Mouse (Mus musculus) spleen, adult 2 months (tissue): ENCODE data around the gene Ahr.

ENCODE experiments used
- CTCF ChIP-seq: fragments of 200-500 bp; IDR thresholded peaks from 2 replicates; pipeline ENCODE4 v1.5.1; 2011; ENCODE audit warnings: mild to moderate bottlenecking, inconsistent platforms; ENCODE audit not compliant: insufficient read depth, insufficient read length, insufficient replicate concordance; ENCODE audit errors: extremely low read depth
- POLR2A ChIP-seq: fragments of 200-500 bp; IDR thresholded peaks from 2 replicates; pipeline ENCODE4 v1.6.1; 2011; ENCODE audit warnings: low read depth, low read length, inconsistent platforms

DNA sequence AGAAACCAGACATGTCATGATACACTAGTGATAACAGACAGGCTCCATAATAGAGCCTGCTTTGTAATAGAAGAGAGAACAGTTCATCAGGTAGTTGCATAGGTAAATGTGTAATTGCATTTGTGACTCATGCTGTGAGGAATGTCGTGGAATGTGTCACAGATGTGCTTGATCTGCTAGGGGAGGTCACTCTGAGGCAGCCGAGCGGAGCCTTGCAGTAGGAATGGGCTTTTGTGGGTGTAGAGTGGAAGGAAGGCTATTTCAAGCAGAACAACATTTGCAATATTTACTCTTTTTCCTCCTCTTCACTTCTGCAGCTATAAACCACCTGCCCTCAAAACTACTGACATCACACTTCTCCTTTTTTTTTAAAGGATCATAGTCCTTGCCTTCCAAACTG, 4.0 kb upstream of the Ahr start:
- TF ChIP-seq CTCF (no peak), POLR2A (no peak)
